ENCODE assay signal across 8 mouse cellular contexts in genomic region chr8:104570436-104571343, GRCm38 (mm10). TPM values are rescaled to one million over a fixed set of nuclear protein-coding genes. Genes with fewer than 3 reads are reported as not detected.
A peak's percentile ranks its signal among the peaks of the same experiment; 100 is the strongest.
DNase-seq lines count a peak whose midpoint lies in the region; ATAC-seq and TF ChIP-seq lines count a peak whose summit lies in the region.

No protein-coding gene starts in this region.

- DNase-seq in ES-E14 (ENCODE audit: low read depth, low spot score): no peak
- DNase-seq in heart, postnatal 14 days: peak; percentile 89 to 90
- peak; percentile 89 for DNase-seq in layer of hippocampus, adult 11-12 months (ENCODE audit: low spot score)
- DNase-seq in lung, adult 18-20 months: peak; percentile 83 to 85

- H3K4me2 ChIP-seq in forebrain, embryonic 13.5 days: peak overlapping the region; percentile 72
- H3K4me2 ChIP-seq in neural tube, embryonic 14.5 days (ENCODE audit: low read depth, low read length): peak overlapping the region; percentile 66

- peak overlapping the region; percentile 53 to 75 for H3K4me3 ChIP-seq in ES-E14 (ENCODE audit: insufficient read depth in 1 of 2, low read depth in 1 of 2, low read length in 2 of 2, poor library complexity in 1 of 2, severe bottlenecking in 1 of 2)
- peak overlapping the region; percentile 39 for H3K4me3 ChIP-seq in forebrain, embryonic 13.5 days
- peak overlapping the region; percentile 30 for H3K4me3 ChIP-seq in neural tube, embryonic 14.5 days (ENCODE audit: low read depth, low read length)
- peak overlapping the region; percentile 41 for H3K4me3 ChIP-seq in testis, adult 2 months (ENCODE audit: control insufficient read depth, low read depth, low read length)

- peaks cover 0 to 3% of the 10 kb centered on the region in 2 experiments; a peak in 1 of 4 replicates for H3K4me1 ChIP-seq in ES-E14 (ENCODE audit: control insufficient read depth in 2 of 2, insufficient read depth in 2 of 2, low read length in 2 of 2, poor library complexity in 1 of 2)
- peaks cover 6% of the 10 kb centered on the region for H3K4me1 ChIP-seq in forebrain, embryonic 13.5 days
- no peaks in the 10 kb centered on the region for H3K4me1 ChIP-seq in neural tube, embryonic 14.5 days (ENCODE audit: control insufficient read depth, insufficient read depth, low read length)
- peaks cover 3% of the 10 kb centered on the region for H3K4me1 ChIP-seq in testis, adult 2 months (ENCODE audit: control insufficient read depth, insufficient read depth, low read length)

- no peaks in the 10 kb centered on the region for H3K36me3 ChIP-seq in ES-E14 (ENCODE audit: control insufficient read depth, insufficient read depth, low read length, poor library complexity, severe bottlenecking)
- no peaks in the 10 kb centered on the region for H3K36me3 ChIP-seq in forebrain, embryonic 13.5 days (ENCODE audit: poor library complexity, severe bottlenecking)
- H3K36me3 ChIP-seq in neural tube, embryonic 14.5 days (ENCODE audit: control insufficient read depth, insufficient read depth, low read length): no peaks in the 10 kb centered on the region
- no peaks in the 10 kb centered on the region for H3K36me3 ChIP-seq in testis, adult 2 months (ENCODE audit: control insufficient read depth, insufficient read depth, low read length)

- H3K27me3 ChIP-seq in forebrain, embryonic 13.5 days: 0 out of 2 replicates have a peak, but pooled peaks cover under 1% of the 10 kb centered on the region
- H3K27me3 ChIP-seq in neural tube, embryonic 14.5 days (ENCODE audit: control insufficient read depth, insufficient read depth, low read length): no peaks in the 10 kb centered on the region
- no peaks in the 10 kb centered on the region for H3K27me3 ChIP-seq in testis, adult 2 months (ENCODE audit: control insufficient read depth, insufficient read depth, low read length)

- H3K9ac ChIP-seq in ES-E14 (ENCODE audit: insufficient read depth, low read depth, low read length, poor library complexity, severe bottlenecking): peak overlapping the region; percentile 74
- peak overlapping the region; percentile 59 for H3K9ac ChIP-seq in forebrain, embryonic 13.5 days
- H3K9ac ChIP-seq in neural tube, embryonic 14.5 days (replicated peaks; ENCODE audit: low read depth, low read length): peak overlapping the region; percentile 39; the same call in 1 of the 2 replicates

- peak; percentile 89 for ATAC-seq in cerebellum, adult (ENCODE audit: insufficient number of reproducible peaks, low FRiP score, low TSS enrichment)
- ATAC-seq in forebrain, embryonic 13.5 days: peak; percentile 79
- peak; percentile 88 for ATAC-seq in neural tube, embryonic 14.5 days (ENCODE audit: low read depth)

- H3K27ac ChIP-seq in ES-E14 (ENCODE audit: insufficient read depth, low read depth, low read length, poor library complexity, severe bottlenecking): no peak overlapping the region
- no peak overlapping the region for H3K27ac ChIP-seq in forebrain, embryonic 13.5 days
- no peak overlapping the region for H3K27ac ChIP-seq in neural tube, embryonic 14.5 days (ENCODE audit: low read depth, low read length)
- H3K27ac ChIP-seq in testis, adult 2 months (ENCODE audit: control insufficient read depth, insufficient read depth, low read depth, low read length): 0 out of 2 replicates have a peak overlapping the region, but pooled peaks have one; percentile 5

- in situ Hi-C loops in ES-E14 (cut with MboI; ENCODE audit: low sequenced_read_pairs in 2 of 2, unreplicated experiment in 2 of 2): no loop called here

- TF ChIP-seq CTCF in testis, adult 2 months (IDR thresholded peaks at IDR 0.05; ENCODE audit: control insufficient read depth, insufficient read depth, insufficient replicate concordance, low read depth, low read length): peak; percentile 54; the same call in 1 of the 2 replicates

- H3K9me3 ChIP-seq in ES-E14 (ENCODE audit: control insufficient read depth, insufficient read depth, low read depth, low read length): no peaks in the 10 kb centered on the region
- no peaks in the 10 kb centered on the region for H3K9me3 ChIP-seq in forebrain, embryonic 13.5 days (replicated peaks)
- H3K9me3 ChIP-seq in neural tube, embryonic 14.5 days (ENCODE audit: control insufficient read depth, low read length): no peaks in the 10 kb centered on the region

- intact Hi-C loops in heart, postnatal 14 days (cut with DNase I): loop anchor here (1.0 to 5.0 kb wide), 2 partner anchors 226 to 318 kb away; partner anchors contain the start of gene Cklf

- WGBS in forebrain, embryonic 13.5 days: 8% methylated on average over 26 of the region's 26 CpGs
- 8% methylated on average over 26 of the region's 26 CpGs for WGBS in neural tube, embryonic 14.5 days

- TF ChIP-seq POLR2A in testis, adult 2 months (IDR thresholded peaks at IDR 0.05; ENCODE audit: control insufficient read depth, low read depth, low read length): no peak

TF ChIP-seq in ES-E14, 5 proteins besides CTCF, POLR2A, EP300 and RAD21:
- no peak for TF ChIP-seq HCFC1 (IDR thresholded peaks at IDR 0.05; ENCODE audit: borderline replicate concordance, insufficient read depth, low read length)
- TF ChIP-seq MAFK (IDR thresholded peaks at IDR 0.05; ENCODE audit: insufficient read depth, low read depth, low read length): no peak
- no peak for TF ChIP-seq ZNF384 (IDR thresholded peaks at IDR 0.05; ENCODE audit: low read depth, low read length)
- no peak for TF ChIP-seq ZC3H11A (IDR thresholded peaks at IDR 0.05; ENCODE audit: borderline replicate concordance, low read depth, low read length)
- TF ChIP-seq CHD2 (IDR thresholded peaks at IDR 0.05; ENCODE audit: low read depth, low read length): no peak
TF ChIP-seq in ES-E14: peak in this region for 0.

RNA-seq across cellular contexts. Expression of gene Pdp2, which starts 20.6 kb away (rescaled TPM):
- 11.2 and 13.5 TPM in 2 replicates for total RNA-seq in ES-E14 (2012; rRNA removed)
- 15.2 and 17.2 TPM in 2 replicates for polyA plus RNA-seq in forebrain, embryonic 13.5 days (2015; fragmentation: Nextera tagmentation; extraction: Ambion mirVana)
- 10 to 100 TPM; 17.0 to 18.2 TPM for total RNA-seq in heart, postnatal 14 days (2021)
- polyA plus RNA-seq in neural tube, embryonic 14.5 days (2014; fragmentation: Nextera tagmentation; extraction: Ambion mirVana): 20.0 and 21.0 TPM in 2 replicates
- 1.2 and 1.3 TPM in 2 replicates for polyA plus RNA-seq in testis, adult 2 months (2012; rRNA removed)

RNA-seq across cellular contexts. Expression of gene Car7, which starts 36.2 kb away (rescaled TPM):
- 0.90 and 1.1 TPM in 2 replicates for total RNA-seq in ES-E14 (2012; rRNA removed)
- polyA plus RNA-seq in forebrain, embryonic 13.5 days (2015; fragmentation: Nextera tagmentation; extraction: Ambion mirVana): 1.6 and 1.7 TPM in 2 replicates
- 1 to 10 TPM; 4.8 to 4.9 TPM for total RNA-seq in heart, postnatal 14 days (2021)
- 1.6 and 2.2 TPM in 2 replicates for polyA plus RNA-seq in neural tube, embryonic 14.5 days (2014; fragmentation: Nextera tagmentation; extraction: Ambion mirVana)
- 5.4 and 7.1 TPM in 2 replicates for polyA plus RNA-seq in testis, adult 2 months (2012; rRNA removed)

RNA-seq across cellular contexts. Expression of gene Nae1, which starts 36.3 kb away (rescaled TPM):
- 29.9 and 42.8 TPM in 2 replicates for total RNA-seq in ES-E14 (2012; rRNA removed)
- polyA plus RNA-seq in forebrain, embryonic 13.5 days (2015; fragmentation: Nextera tagmentation; extraction: Ambion mirVana): 113 and 115 TPM in 2 replicates
- 10 to 100 TPM; 28.3 to 30.0 TPM for total RNA-seq in heart, postnatal 14 days (2021)
- polyA plus RNA-seq in neural tube, embryonic 14.5 days (2014; fragmentation: Nextera tagmentation; extraction: Ambion mirVana): 102 and 117 TPM in 2 replicates
- polyA plus RNA-seq in testis, adult 2 months (2012; rRNA removed): 15.9 and 26.0 TPM in 2 replicates

RNA-seq across cellular contexts. Expression of gene Cdh16, which starts 53.5 kb away (rescaled TPM):
- not detected in 2 replicates for total RNA-seq in ES-E14 (2012; rRNA removed)
- not detected in 2 replicates for polyA plus RNA-seq in forebrain, embryonic 13.5 days (2015; fragmentation: Nextera tagmentation; extraction: Ambion mirVana)
- total RNA-seq in heart, postnatal 14 days (2021): 1 to 10 TPM; 3.3 to 3.5 TPM
- polyA plus RNA-seq in neural tube, embryonic 14.5 days (2014; fragmentation: Nextera tagmentation; extraction: Ambion mirVana): not detected in 2 replicates
- 1.3 TPM in 1 of 2 replicates, not detected in the other for polyA plus RNA-seq in testis, adult 2 months (2012; rRNA removed)
